Mouse (Mus musculus): ENCODE data around the gene Kcnk3. TPM values are rescaled to one million over a fixed set of nuclear protein-coding genes. Genes with fewer than 3 reads are reported as not detected.

Gene Kcnk3
- polyA plus RNA-seq, 1 experiment from 2014 or later, result 0.26 TPM

DNA sequence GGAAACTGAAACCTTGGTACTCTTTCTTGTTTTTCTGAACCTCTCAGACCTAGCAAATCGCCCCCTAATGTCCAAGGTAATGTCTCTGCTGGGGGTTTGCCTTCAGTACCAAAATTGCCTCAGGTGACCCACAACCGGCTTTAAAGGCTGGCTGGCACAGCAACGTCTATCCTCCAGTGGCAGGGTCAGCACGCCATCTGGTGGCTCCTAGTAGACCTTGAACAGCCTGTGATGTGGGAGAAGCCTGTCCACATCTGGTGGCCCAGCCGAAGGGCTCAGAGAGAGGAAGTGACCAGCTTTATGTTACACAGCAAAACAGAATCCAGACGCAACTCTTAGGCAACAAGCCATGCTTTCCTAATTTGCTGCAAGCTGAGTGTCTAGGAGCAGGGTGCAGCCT, 50.1 kb downstream of the Kcnk3 start:
- ATAC-seq, result peak; percentile 82
- Histone ChIP-seq H3K9ac (replicated peaks) (no peak overlapping the region), H3K27me3 (ENCODE audit: insufficient read depth, low read length) (0 out of 2 replicates have a peak, but pooled peaks cover 7% of the 10 kb centered on the region), H3K27ac (ENCODE audit: low read depth) (no peak overlapping the region), H3K36me3 (replicated peaks; ENCODE audit: insufficient read depth, low read length) (no peaks in the 10 kb centered on the region), H3K4me1 (ENCODE audit: insufficient read depth) (no peaks in the 10 kb centered on the region), H3K9me3 (ENCODE audit: low read length) (no peaks in the 10 kb centered on the region), H3K4me2 (ENCODE audit: low read depth, low read length) (no peak overlapping the region), H3K4me3 (ENCODE audit: low read depth, low read length) (no peak overlapping the region)
- TF ChIP-seq EP300 (IDR thresholded peaks at IDR 0.05; ENCODE audit: low read depth) (no peak), CTCF (IDR thresholded peaks at IDR 0.05; ENCODE audit: low read depth) (peak; percentile 97)
- 3% methylated on average over 6 of the region's 6 CpGs for WGBS (ENCODE audit: insufficient replicate concordance)
- peak; percentile 85 for DNase-seq

DNA sequence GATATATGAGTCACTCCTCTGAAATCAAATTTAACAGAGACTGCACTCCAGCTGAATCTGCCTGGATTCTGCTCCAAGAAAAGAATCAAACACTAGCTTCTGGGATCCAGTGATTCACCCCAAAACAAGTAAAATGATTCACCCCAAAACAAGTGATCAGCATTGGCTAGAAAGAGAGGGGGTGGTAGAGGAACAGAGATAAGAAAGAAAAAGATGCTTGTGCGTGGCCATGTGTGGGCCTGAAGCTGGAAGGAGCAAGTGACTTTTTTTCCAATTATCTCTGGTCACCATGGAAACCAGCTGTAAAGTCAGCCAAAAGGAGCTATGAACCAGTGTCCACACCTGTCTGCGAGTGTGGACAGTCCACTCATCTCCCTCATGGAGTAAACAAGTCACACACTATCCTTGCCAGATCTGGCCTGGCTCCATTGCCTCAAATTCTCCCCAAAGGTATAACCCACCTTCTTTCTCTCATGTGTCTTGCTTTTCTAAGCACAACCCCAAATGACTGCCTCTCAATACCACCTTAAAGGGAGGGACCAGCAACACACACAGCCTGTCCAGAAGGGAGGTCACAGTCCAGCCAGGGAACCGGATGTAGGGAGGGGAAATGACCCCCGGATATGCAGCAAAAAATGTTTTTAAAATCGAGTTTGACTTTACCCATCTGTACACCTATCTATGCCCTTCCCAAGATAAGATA, 55.7 kb downstream of the Kcnk3 start:
- DNase-seq, result no peak
- WGBS (ENCODE audit: insufficient replicate concordance), result 39% methylated on average over 5 of the region's 5 CpGs

DNA sequence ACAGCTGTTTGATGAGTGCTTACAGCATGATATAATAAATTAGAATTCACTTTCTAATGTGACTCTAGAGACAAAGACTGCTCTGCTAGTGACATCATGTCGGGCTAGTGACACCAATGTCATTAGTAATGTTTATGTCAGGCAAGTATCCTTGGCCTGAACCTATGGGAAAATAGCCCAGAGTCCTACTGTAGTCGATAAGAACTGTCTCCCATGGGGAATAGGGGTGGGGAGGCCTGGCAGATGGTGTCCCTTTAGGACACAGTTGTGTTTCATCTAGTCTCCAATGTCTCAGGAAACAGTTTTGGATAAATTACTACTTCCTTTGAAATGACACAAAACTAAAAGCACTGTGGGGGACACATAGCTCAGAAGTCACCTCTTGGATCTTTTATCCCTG, 58.1 kb downstream of the Kcnk3 start:
- no peak for DNase-seq
- H3K4me3 ChIP-seq (ENCODE audit: low read depth, low read length), result no peak overlapping the region
- TF ChIP-seq CTCF (IDR thresholded peaks at IDR 0.05; ENCODE audit: low read depth) (no peak), EP300 (IDR thresholded peaks at IDR 0.05; ENCODE audit: low read depth) (no peak)
- H3K4me1 ChIP-seq (ENCODE audit: insufficient read depth), result peaks cover 24% of the 10 kb centered on the region
- H3K9ac ChIP-seq (replicated peaks), result no peak overlapping the region
- no peaks in the 10 kb centered on the region for H3K36me3 ChIP-seq (replicated peaks; ENCODE audit: insufficient read depth, low read length)
- H3K9me3 ChIP-seq (ENCODE audit: low read length), result no peaks in the 10 kb centered on the region
- WGBS (ENCODE audit: insufficient replicate concordance), result 60% methylated on average over 2 of the region's 2 CpGs
- no peak overlapping the region for H3K4me2 ChIP-seq (ENCODE audit: low read depth, low read length)
- H3K27ac ChIP-seq (ENCODE audit: low read depth), result no peak overlapping the region
- H3K27me3 ChIP-seq (ENCODE audit: insufficient read depth, low read length), result 0 out of 2 replicates have a peak, but pooled peaks cover 5% of the 10 kb centered on the region
- no peak for ATAC-seq

More for the DNA sequence above, 55.7 kb downstream of the Kcnk3 start:
- no peaks in the 10 kb centered on the region for H3K36me3 ChIP-seq (replicated peaks; ENCODE audit: insufficient read depth, low read length)
- H3K9ac ChIP-seq (replicated peaks), result no peak overlapping the region
- no peak for ATAC-seq
- H3K9me3 ChIP-seq (ENCODE audit: low read length), result no peaks in the 10 kb centered on the region
- 0 out of 2 replicates have a peak, but pooled peaks cover 5% of the 10 kb centered on the region for H3K27me3 ChIP-seq (ENCODE audit: insufficient read depth, low read length)
- no peak overlapping the region for H3K4me2 ChIP-seq (ENCODE audit: low read depth, low read length)
- no peak for TF ChIP-seq EP300 (IDR thresholded peaks at IDR 0.05; ENCODE audit: low read depth)
- TF ChIP-seq CTCF (IDR thresholded peaks at IDR 0.05; ENCODE audit: low read depth), result no peak
- no peak overlapping the region for H3K27ac ChIP-seq (ENCODE audit: low read depth)
- H3K4me3 ChIP-seq (ENCODE audit: low read depth, low read length), result no peak overlapping the region
- H3K4me1 ChIP-seq (ENCODE audit: insufficient read depth), result peaks cover 10% of the 10 kb centered on the region

DNA sequence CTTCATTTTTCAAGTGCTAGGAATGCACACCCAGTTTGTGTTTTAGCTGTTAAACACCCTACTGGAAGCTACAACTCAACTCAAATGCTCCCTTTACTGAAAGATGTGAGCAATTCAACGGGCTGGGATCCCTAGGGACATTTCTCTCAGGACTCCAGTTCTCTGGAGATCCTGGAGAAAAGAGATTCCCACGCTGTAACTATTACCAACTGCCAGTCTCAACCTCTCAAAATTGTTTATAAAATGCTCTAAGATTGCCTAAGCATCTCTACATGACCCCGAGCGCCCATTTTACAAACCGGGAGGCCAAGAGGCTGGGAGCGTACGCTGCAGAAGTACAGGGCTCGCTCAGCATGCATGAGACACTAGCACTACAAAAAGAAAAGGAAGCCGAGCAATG, 59.4 kb downstream of the Kcnk3 start:
- ATAC-seq (peak; percentile 28), DNase-seq (no peak)
- Histone ChIP-seq H3K36me3 (replicated peaks; ENCODE audit: insufficient read depth, low read length) (no peaks in the 10 kb centered on the region; the same call in 1 of the 2 replicates), H3K9ac (replicated peaks) (peak overlapping the region; percentile 90), H3K4me3 (ENCODE audit: low read depth, low read length) (peak overlapping the region; percentile 99), H3K27me3 (ENCODE audit: insufficient read depth, low read length) (0 out of 2 replicates have a peak, but pooled peaks cover under 1% of the 10 kb centered on the region), H3K4me1 (ENCODE audit: insufficient read depth) (peaks cover 24% of the 10 kb centered on the region), H3K4me2 (ENCODE audit: low read depth, low read length) (peak overlapping the region; percentile 98), H3K9me3 (ENCODE audit: low read length) (no peaks in the 10 kb centered on the region), H3K27ac (ENCODE audit: low read depth) (peak overlapping the region; percentile 78; the same call in 1 of the 2 replicates)
- TF ChIP-seq CTCF (IDR thresholded peaks at IDR 0.05; ENCODE audit: low read depth) (no peak), EP300 (IDR thresholded peaks at IDR 0.05; ENCODE audit: low read depth) (no peak)
- 26% methylated on average over 9 of the region's 9 CpGs for WGBS (ENCODE audit: insufficient replicate concordance)

DNA sequence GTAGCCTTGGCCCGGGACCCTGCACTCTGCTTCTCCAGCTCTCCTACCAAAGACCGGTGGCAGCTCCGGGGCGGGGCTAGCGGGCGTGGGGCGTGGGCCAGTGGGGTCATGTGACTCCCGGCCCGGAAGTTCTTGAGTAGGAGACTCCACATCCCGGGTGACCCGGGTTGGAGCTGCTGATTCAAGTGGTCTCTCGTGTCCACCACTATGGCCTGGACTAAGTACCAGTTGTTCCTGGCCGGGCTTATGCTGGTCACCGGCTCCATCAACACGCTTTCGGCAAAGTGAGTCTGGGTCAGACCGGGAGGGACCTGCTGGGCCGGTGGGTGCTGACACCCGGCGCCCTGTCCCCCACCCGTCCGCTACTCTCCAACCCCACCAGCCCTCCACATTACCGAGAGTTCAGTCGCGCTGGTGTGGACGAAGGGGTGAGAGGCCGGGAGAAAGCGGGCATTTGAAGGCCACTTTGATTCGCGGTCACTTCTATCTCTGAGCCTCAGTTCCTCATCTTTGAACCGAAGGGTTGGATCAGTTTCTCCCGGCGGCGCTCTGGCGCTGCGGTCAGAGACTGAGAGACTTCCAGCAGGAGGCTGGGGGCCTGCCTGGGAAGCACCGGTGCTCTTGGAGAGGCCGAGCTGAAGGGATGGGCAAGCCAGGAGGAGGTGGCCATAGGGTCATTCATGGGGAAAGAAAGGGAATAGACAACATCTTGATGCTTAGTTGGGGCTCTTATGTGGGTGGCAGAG, 60.0 kb downstream of the Kcnk3 start, which contains the start of gene Slc35f6:
Gene Slc35f6, plus strand, starts transcription at position 119 of the 746 bp plus-strand sequence.
- peak within 1 kb of the TSS; percentile 90 for H3K9ac ChIP-seq (replicated peaks)
- TF ChIP-seq EP300 (IDR thresholded peaks at IDR 0.05; ENCODE audit: low read depth), result no peak
- TF ChIP-seq CTCF (IDR thresholded peaks at IDR 0.05; ENCODE audit: low read depth), result no peak
- peak within 1 kb of the TSS; percentile 98 for H3K4me2 ChIP-seq (ENCODE audit: low read depth, low read length)
- peak within 1 kb of the TSS; percentile 99 for H3K4me3 ChIP-seq (ENCODE audit: low read depth, low read length)
- peak within 1 kb of the TSS; percentile 78 for H3K27ac ChIP-seq (ENCODE audit: low read depth)
- ATAC-seq (peak; percentile 94), DNase-seq (peak; percentile 94)
- under 1% methylated on average over 37 of the region's 38 CpGs for WGBS (ENCODE audit: insufficient replicate concordance)
- H3K36me3 ChIP-seq (replicated peaks; ENCODE audit: insufficient read depth, low read length), result no peaks in the 10 kb centered on the region; the same call in none of the 2 replicates
- no peaks in the 10 kb centered on the region for H3K27me3 ChIP-seq (ENCODE audit: insufficient read depth, low read length)
- no peaks in the 10 kb centered on the region for H3K9me3 ChIP-seq (ENCODE audit: low read length)
- peaks cover 24% of the 10 kb centered on the region for H3K4me1 ChIP-seq (ENCODE audit: insufficient read depth)

DNA sequence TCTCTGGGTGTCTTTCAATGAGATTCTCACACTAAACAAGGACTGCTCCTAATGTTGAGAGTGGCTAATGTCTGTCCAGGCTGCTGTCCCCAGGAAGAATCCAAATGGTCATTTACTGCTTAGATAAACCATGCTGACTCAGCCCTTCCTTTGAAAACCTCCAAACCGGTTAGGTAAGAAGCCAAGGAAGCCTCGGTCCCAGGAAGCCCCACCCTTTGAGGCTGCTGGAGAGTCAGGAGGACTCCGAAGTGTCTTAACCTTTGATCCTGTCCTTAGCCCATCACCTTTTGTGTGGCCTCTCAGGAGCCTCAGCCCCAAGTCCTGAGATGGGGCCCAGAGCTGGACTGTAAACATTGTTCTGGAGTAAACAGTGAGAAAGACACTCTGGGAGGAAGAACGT, 61.6 kb downstream of the Kcnk3 start:
- H3K4me2 ChIP-seq (ENCODE audit: low read depth, low read length), result peak overlapping the region; percentile 98; the same call in 1 of the 2 replicates
- DNase-seq, result no peak
- no peak for ATAC-seq

More for the DNA sequence above, 61.6 kb downstream of the Kcnk3 start:
- H3K36me3 ChIP-seq (replicated peaks; ENCODE audit: insufficient read depth, low read length), result no peaks in the 10 kb centered on the region; the same call in none of the 2 replicates
- H3K4me1 ChIP-seq (ENCODE audit: insufficient read depth), result peaks cover 30% of the 10 kb centered on the region
- no peak overlapping the region for H3K9ac ChIP-seq (replicated peaks)
- no peak overlapping the region for H3K4me3 ChIP-seq (ENCODE audit: low read depth, low read length)
- 53% methylated on average over 4 of the region's 4 CpGs for WGBS (ENCODE audit: insufficient replicate concordance)
- no peaks in the 10 kb centered on the region for H3K27me3 ChIP-seq (ENCODE audit: insufficient read depth, low read length)
- TF ChIP-seq CTCF (IDR thresholded peaks at IDR 0.05; ENCODE audit: low read depth), result no peak
- no peak for TF ChIP-seq EP300 (IDR thresholded peaks at IDR 0.05; ENCODE audit: low read depth)
- H3K9me3 ChIP-seq (ENCODE audit: low read length), result no peaks in the 10 kb centered on the region
- H3K27ac ChIP-seq (ENCODE audit: low read depth), result no peak overlapping the region

All from liver, postnatal 0 days (tissue).